Mouse (Mus musculus): ENCODE data around the gene Mmp9. TPM values are rescaled to one million over a fixed set of nuclear protein-coding genes. Genes with fewer than 3 reads are reported as not detected.
A peak's percentile ranks its signal among the peaks of the same experiment; 100 is the strongest.

Gene Mmp9
- polyA plus RNA-seq, 1 experiment: 32.8 TPM

DNA sequence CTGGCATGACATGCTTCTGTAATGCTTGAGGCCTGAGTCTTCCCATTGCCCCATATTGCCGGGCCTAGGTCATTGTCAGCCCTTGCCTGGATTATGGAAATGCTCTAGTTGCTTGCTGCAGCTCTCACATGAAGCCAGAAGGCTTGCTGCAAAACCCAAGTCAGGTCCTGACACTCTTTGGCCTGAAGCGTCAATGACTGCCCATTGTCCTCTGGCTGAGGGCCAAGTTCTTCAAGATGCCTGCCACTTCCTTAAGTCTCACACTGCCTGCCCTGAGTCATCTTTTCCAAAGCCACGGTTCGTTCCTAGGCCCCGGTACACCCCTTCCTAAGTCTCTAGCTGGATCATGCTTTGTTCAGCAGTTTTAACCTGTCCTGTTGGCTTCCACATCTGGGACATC is 32.1 kb downstream of the Mmp9 start:
- no peak for DNase-seq (ENCODE audit: low read depth)
- no peak for TF ChIP-seq CTCF (IDR thresholded peaks at IDR 0.05; ENCODE audit: borderline replicate concordance, extremely low read depth, insufficient read depth, insufficient read length)
- TF ChIP-seq POLR2A (IDR thresholded peaks at IDR 0.05; ENCODE audit: borderline replicate concordance, extremely low read depth, insufficient read depth, insufficient read length, poor library complexity, severe bottlenecking): no peak

DNA sequence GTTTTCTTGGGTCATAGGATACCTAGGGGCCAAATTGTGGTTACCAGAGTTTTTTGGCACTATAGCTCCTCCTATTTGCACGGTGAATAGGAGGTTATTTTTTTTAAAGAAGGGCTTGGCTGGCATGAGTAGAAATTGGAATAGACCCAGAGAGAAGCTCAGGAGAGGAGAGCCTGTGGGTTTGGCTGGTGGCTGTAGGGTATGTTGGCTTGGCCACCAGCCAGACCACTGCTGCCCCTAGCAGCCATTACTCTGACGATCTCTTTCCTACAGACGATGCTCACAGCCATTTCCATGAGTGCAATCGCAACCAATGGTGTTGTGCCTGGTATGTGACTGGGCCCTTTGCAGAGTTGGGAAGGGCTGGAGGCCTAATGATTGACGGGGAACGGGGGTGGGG is 35.0 kb downstream of the Mmp9 start:
- no peak for DNase-seq (ENCODE audit: low read depth)

DNA sequence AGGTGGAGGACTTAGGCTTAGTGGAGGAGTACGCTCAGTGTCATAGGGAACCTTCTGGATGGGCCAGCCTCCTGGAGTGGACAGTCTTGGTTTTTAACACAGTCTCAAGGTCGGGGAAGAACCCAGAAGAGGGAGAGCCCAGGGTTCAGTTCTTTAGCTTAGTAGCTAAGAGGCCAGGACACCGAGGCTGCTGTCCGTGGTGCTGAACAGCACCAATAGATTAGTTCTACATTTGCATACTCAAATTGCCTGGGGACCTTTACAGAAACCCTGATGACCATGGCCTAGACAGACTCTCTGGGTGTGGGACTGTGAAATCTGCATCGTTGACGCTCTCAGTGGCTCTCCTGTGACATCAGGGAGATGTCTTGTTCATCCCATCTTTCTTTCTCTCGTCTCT is 39.2 kb downstream of the Mmp9 start:
- TF ChIP-seq CTCF (IDR thresholded peaks at IDR 0.05; ENCODE audit: borderline replicate concordance, extremely low read depth, insufficient read depth, insufficient read length) (no peak), POLR2A (IDR thresholded peaks at IDR 0.05; ENCODE audit: borderline replicate concordance, extremely low read depth, insufficient read depth, insufficient read length, poor library complexity, severe bottlenecking) (no peak)
- DNase-seq (ENCODE audit: low read depth): peak; percentile 49

More for the DNA sequence above, 35.0 kb downstream of the Mmp9 start:
- TF ChIP-seq POLR2A (IDR thresholded peaks at IDR 0.05; ENCODE audit: borderline replicate concordance, extremely low read depth, insufficient read depth, insufficient read length, poor library complexity, severe bottlenecking) (no peak), CTCF (IDR thresholded peaks at IDR 0.05; ENCODE audit: borderline replicate concordance, extremely low read depth, insufficient read depth, insufficient read length) (no peak)

DNA sequence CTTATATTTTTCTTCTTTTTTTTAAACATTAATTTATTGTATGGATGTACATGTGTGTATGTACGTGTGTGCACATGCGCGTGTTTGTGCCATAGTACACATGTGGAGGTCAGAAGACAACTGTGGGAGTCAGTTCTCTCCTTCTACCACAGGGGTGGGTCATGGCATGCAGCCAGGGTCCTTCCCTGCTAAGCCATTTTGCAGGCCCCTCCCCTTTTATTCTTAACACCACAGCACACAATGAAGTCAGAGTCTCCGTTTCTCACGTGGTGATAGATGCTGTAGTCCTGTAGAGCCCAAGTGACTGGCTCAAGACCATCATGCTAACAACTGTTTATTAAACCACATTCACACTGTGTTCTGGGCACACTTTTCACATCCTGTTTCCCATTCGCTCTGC is 45.4 kb downstream of the Mmp9 start:
- no peak for TF ChIP-seq POLR2A (IDR thresholded peaks at IDR 0.05; ENCODE audit: borderline replicate concordance, extremely low read depth, insufficient read depth, insufficient read length, poor library complexity, severe bottlenecking)
- no peak for TF ChIP-seq CTCF (IDR thresholded peaks at IDR 0.05; ENCODE audit: borderline replicate concordance, extremely low read depth, insufficient read depth, insufficient read length)
- DNase-seq (ENCODE audit: low read depth): no peak

DNA sequence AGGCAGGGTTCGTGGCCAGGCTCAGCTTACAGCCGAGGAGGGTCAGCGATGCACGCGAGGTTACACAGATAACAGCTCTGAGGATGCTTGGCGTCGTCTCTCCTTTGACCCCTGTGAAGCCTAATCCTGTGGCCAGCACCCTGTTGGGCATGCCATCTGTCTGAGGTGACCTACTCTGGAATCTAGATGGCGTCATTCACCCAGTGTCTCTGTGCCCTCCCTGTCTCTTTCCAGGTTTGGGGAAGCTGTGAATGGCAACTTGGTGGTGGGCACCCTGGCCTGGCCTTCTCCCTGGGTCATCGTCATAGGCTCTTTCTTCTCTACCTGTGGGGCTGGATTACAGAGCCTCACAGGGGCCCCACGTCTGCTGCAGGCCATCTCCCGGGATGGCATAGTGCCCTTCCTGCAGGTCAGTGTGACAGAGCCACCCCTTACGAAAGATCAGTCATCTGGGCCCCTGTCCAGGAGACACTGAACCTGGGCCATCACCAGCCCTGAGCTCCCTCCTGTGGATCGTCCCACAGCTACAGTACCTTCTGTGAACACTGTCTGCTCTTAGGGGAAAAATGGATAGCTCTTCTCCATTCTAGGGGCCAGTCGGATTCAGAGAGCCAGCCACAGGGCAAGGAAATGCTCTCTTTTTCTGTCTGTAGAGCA is 45.9 kb downstream of the Mmp9 start:
- TF ChIP-seq CTCF (IDR thresholded peaks at IDR 0.05; ENCODE audit: borderline replicate concordance, extremely low read depth, insufficient read depth, insufficient read length): no peak
- no peak for TF ChIP-seq POLR2A (IDR thresholded peaks at IDR 0.05; ENCODE audit: borderline replicate concordance, extremely low read depth, insufficient read depth, insufficient read length, poor library complexity, severe bottlenecking)
- DNase-seq (ENCODE audit: low read depth): no peak

DNA sequence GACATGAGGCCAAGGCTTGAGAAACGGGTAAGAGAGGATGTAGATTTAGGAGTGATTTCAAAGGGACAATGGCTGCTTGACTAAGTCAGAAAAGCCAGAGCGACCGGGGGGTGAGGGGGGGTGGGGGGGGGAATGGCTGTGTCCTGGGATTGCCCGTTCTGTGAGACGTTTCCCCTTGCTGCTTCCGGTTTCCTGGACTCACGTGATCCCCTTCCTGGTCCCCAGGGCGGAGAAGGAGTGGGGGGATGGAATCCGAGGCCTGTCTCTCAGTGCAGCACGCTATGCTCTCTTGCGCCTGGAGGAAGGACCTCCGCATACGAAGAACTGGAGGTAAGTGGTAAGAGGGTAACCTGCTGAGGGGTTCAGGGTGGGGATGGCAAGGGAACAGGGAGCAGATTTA is 48.2 kb downstream of the Mmp9 start:
- DNase-seq (ENCODE audit: low read depth): no peak
- no peak for TF ChIP-seq POLR2A (IDR thresholded peaks at IDR 0.05; ENCODE audit: borderline replicate concordance, extremely low read depth, insufficient read depth, insufficient read length, poor library complexity, severe bottlenecking)
- TF ChIP-seq CTCF (IDR thresholded peaks at IDR 0.05; ENCODE audit: borderline replicate concordance, extremely low read depth, insufficient read depth, insufficient read length): no peak

DNA sequence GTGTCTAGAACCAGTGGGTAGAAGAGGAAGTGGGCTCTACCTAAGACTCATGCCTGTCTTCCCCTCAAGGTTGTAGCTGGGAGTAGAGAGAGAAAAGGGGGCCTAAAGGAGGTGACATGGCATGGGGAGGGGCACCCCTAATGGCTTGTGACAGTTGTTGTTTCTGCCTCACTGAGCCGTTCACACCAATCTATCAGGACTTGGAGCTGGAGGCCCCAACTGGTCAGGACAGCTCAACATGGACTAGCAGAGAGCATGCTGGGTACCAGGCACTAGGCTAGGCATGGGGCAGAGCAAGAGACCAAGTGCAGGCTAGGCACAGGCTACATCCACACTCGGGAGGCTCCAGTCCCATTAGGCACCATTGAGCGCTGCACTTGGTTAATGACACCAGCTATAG is 50.5 kb downstream of the Mmp9 start:
- no peak for TF ChIP-seq CTCF (IDR thresholded peaks at IDR 0.05; ENCODE audit: borderline replicate concordance, extremely low read depth, insufficient read depth, insufficient read length)
- TF ChIP-seq POLR2A (IDR thresholded peaks at IDR 0.05; ENCODE audit: borderline replicate concordance, extremely low read depth, insufficient read depth, insufficient read length, poor library complexity, severe bottlenecking): no peak
- no peak for DNase-seq (ENCODE audit: low read depth)

DNA sequence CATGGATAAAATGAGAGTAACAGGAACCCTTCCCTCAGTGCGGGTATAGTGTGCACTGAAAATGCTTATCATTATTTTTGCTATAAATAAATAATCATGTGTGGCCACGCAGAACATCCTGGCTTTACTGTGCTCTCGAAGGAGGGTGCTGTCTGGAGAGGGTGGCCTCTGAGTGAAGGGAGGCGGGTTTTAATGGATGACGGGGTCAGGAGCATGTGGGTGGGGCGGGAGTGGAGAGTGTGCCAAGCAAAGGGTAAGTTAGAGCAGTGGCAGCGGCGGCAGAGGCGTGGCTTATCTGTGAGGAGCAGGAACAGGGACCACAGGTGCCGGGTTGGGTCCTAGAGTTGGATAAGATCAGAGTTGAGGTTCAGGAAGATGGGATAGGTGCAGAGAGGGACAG is 51.2 kb downstream of the Mmp9 start:
- no peak for TF ChIP-seq POLR2A (IDR thresholded peaks at IDR 0.05; ENCODE audit: borderline replicate concordance, extremely low read depth, insufficient read depth, insufficient read length, poor library complexity, severe bottlenecking)
- TF ChIP-seq CTCF (IDR thresholded peaks at IDR 0.05; ENCODE audit: borderline replicate concordance, extremely low read depth, insufficient read depth, insufficient read length): no peak
- no peak for DNase-seq (ENCODE audit: low read depth)

DNA sequence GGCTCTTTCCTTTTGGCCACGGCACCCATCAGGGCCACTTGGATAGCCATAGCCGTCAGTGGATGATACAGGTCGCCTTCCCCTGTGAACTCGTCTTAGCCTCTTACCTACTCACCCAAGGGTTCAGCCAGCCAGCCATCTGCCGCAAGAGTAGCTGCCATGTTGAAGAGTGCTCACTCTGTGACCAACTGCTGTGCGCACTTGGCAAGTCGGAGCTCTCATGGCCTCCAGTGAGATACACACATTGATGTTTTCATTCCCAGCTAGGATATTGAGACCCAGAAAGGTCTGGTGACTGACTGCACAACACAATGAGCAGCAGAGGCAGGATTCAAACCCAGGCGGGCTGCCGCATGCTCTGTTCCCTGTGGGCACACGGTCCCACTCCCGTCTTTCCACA is 53.6 kb downstream of the Mmp9 start:
- no peak for TF ChIP-seq CTCF (IDR thresholded peaks at IDR 0.05; ENCODE audit: borderline replicate concordance, extremely low read depth, insufficient read depth, insufficient read length)
- TF ChIP-seq POLR2A (IDR thresholded peaks at IDR 0.05; ENCODE audit: borderline replicate concordance, extremely low read depth, insufficient read depth, insufficient read length, poor library complexity, severe bottlenecking): no peak

DNA sequence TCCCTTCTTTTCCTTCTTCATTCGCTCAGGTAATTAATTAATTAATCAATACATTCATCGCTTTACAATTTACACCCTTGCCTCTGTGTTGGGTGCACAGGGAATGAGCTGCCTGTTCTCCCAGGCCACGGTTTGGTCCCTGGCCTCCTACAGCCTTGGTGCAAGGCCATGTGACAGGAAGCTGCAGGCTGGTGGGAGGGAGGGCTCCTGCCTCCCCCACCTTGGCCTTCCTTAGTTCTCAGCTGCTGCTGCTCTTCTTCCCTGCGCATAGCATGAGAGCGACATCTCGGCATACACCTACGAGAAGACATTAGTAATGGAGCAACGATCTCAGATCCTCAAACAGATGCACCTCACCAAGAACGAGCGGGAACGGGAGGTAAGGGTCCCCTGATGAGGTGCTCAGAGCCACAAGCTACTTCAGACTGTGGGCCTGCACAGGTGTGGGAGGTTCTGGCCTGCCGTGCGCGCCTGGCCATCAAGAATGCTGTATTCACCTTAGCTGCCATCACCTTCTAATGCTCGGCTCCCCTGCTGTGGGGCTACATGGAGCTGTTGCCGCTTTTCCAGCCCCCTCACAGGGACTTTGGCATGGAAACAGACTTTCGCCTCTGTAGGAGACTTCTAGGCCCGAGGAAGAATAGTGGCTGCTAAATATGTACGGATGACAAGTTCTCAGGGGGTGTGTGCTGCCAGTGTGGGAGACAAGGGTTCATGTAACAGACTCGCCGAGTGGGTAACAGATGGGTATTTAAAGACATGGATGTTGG is 54.3 kb downstream of the Mmp9 start:
- DNase-seq (ENCODE audit: low read depth): no peak

More for the DNA sequence above, 53.6 kb downstream of the Mmp9 start:
- DNase-seq (ENCODE audit: low read depth): no peak

DNA sequence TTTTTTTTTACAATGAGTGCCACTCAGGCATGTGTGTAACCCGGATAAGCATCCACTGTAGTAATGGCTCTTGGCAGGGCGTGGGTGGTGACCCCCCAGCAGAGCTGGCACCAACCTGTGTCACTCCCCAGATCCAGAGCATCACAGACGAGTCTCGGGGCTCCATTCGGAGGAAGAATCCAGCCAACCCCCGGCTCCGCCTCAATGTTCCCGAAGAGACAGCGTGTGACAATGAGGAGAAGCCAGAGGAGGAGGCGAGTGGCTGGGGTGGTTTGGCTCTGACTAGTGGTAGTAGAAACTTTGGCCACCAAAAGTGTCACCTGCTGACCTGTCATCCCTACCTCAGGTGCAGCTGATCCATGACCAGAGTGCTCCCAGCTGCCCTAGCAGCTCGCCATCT is 55.4 kb downstream of the Mmp9 start:
- DNase-seq (ENCODE audit: low read depth): no peak
- TF ChIP-seq POLR2A (IDR thresholded peaks at IDR 0.05; ENCODE audit: borderline replicate concordance, extremely low read depth, insufficient read depth, insufficient read length, poor library complexity, severe bottlenecking) (no peak), CTCF (IDR thresholded peaks at IDR 0.05; ENCODE audit: borderline replicate concordance, extremely low read depth, insufficient read depth, insufficient read length) (no peak)

More for the DNA sequence above, 54.3 kb downstream of the Mmp9 start:
- TF ChIP-seq POLR2A (IDR thresholded peaks at IDR 0.05; ENCODE audit: borderline replicate concordance, extremely low read depth, insufficient read depth, insufficient read length, poor library complexity, severe bottlenecking): no peak
- TF ChIP-seq CTCF (IDR thresholded peaks at IDR 0.05; ENCODE audit: borderline replicate concordance, extremely low read depth, insufficient read depth, insufficient read length): no peak

Data from brain, embryonic 14.5 days (tissue).